Mouse (Mus musculus) liver, embryonic 14.5 days (tissue): ENCODE results near the gene Usp10. TPM values are rescaled to one million over a fixed set of nuclear protein-coding genes. Genes with fewer than 3 reads are reported as not detected.

Experiments
- ATAC-seq: fragments of 200-750 bp; cut with Nextera tagmentation; 2 replicates; pipeline ENCODE4 v1.8.0; 2017; ENCODE audit warnings: moderate number of reproducible peaks, mild to moderate bottlenecking, moderate library complexity; ENCODE audit not compliant: insufficient read depth
- DNase-seq, 3 experiments: peaks; one replicate each; pipeline ENCODE4 v3.0.0-alpha.2; 2012 to 2013; ENCODE audit warnings: low read depth in 3 of 3, low spot score in 3 of 3
- H3K27ac ChIP-seq: fragments of 300-500 bp; sonication (generic); 2 replicates; pipeline ENCODE4 v1.5.1; 2014; ENCODE audit warnings: moderate library complexity, mild to moderate bottlenecking, control low read depth, inconsistent platforms
- H3K27me3 ChIP-seq: fragments of 300-500 bp; sonication (generic); 2 replicates; pipeline ENCODE4 v1.6.1; 2014; ENCODE audit warnings: mild to moderate bottlenecking, low read length, moderate library complexity; ENCODE audit not compliant: control insufficient read depth, insufficient read depth
- H3K36me3 ChIP-seq: fragments of 300-500 bp; sonication (generic); replicated peaks from 2 replicates; pipeline ENCODE4 v1.6.1; 2014; ENCODE audit warnings: low read depth; ENCODE audit not compliant: control insufficient read depth, insufficient read depth
- H3K4me1 ChIP-seq, 2 experiments: fragments of 200-500 bp in 1 of 2; fragments of 300-500 bp in 1 of 2; sonication (generic) in 1 of 2; replicated peaks; 2 replicates each; pipeline ENCODE4 v1.6.1; 2012 to 2014; ENCODE audit warnings: antibody characterized with exemption in 1 of 2, inconsistent platforms in 1 of 2, low read length in 1 of 2; ENCODE audit not compliant: control insufficient read depth in 2 of 2, insufficient read depth in 2 of 2
- H3K4me2 ChIP-seq: fragments of 300-500 bp; sonication (generic); 2 replicates; pipeline ENCODE4 v1.6.1; 2014; ENCODE audit warnings: low read depth, mild to moderate bottlenecking, control low read depth, moderate library complexity
- H3K4me3 ChIP-seq, 2 experiments: fragments of 200-500 bp in 1 of 2; fragments of 300-500 bp in 1 of 2; sonication (generic) in 1 of 2; 2 replicates each; pipeline ENCODE4 v1.5.1; 2012 to 2014; ENCODE audit warnings: low read depth in 2 of 2, low read length in 2 of 2, mild to moderate bottlenecking in 2 of 2, control low read depth in 1 of 2, inconsistent platforms in 1 of 2, moderate library complexity in 1 of 2; ENCODE audit not compliant: insufficient read depth in 1 of 2
- H3K9ac ChIP-seq: fragments of 300-500 bp; sonication (generic); replicated peaks from 2 replicates; pipeline ENCODE4 v1.6.1; 2014; ENCODE audit warnings: mild to moderate bottlenecking, control low read depth, moderate library complexity
- H3K9me3 ChIP-seq: fragments of 300-500 bp; sonication (generic); 2 replicates; pipeline ENCODE4 v1.6.1; 2016; ENCODE audit warnings: low read length, mixed read lengths; ENCODE audit not compliant: control insufficient read depth
- CTCF ChIP-seq: IDR thresholded peaks from 2 replicates; pipeline ENCODE4 v1.5.1; 2016; ENCODE audit warnings: antibody characterized with exemption, low read depth, control low read depth
- EP300 ChIP-seq: IDR thresholded peaks from 2 replicates; pipeline ENCODE4 v1.6.1; 2016; ENCODE audit warnings: antibody characterized with exemption, low read depth
- WGBS: fragments of 180-500 bp; shearing (Covaris S2); extraction: QIAGEN DNeasy Blood & Tissue Kit; methylation state at CpG from one replicate; pipeline ENCODE4 v1.1.7; 2014; ENCODE audit not compliant: insufficient replicate concordance; 5-methylcytosine and 5-hydroxymethylcytosine counted together
- polyA plus RNA-seq, 2 experiments: library from polyadenylated mRNA; depleted of rRNA in 1 of 2; stranded (reverse) in 1 of 2; unstranded in 1 of 2; fragments of >200 nt; fragmentation: Nextera tagmentation in 1 of 2; extraction: Ambion mirVana in 1 of 2; gene quantifications; 2 replicates each; pipeline versions ENCODE4 v1.2.1 to v1.2.3; 2012 to 2014

Usp10 gene
- polyA plus RNA-seq, 2 experiments, result 47.0 to 59.0 TPM

DNA sequence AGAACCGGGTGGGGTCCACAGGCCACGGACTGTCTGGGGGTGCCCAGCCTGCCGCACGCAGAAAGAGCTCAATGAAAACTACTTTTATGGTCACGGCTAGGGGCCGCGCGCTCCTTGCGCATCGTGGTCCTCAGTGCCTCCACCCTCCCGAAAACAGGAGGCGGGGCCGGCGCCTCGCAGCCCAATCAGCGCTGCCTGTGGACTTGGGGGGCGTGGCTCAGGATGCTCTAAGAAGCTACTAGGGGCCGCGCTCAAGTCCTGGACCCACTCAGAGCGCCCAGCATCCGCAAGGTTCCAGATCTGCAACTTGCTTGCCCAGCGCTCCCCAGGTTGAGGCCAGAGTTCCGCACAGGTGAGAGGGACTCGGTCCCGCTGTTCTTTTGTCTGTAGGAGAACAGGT, 82.1 kb downstream of the Usp10 start, which contains the start of gene Crispld2:
Crispld2 (plus strand) TSS at position 190 of the 400 bp plus-strand sequence.
- Histone ChIP-seq H3K9me3 (no peaks in the 10 kb centered on the region), H3K27ac (no peak within 1 kb of the TSS), H3K4me1 (no peaks in the 10 kb centered on the region), H3K4me3 (no peak within 1 kb of the TSS), H3K4me2 (no peak within 1 kb of the TSS; the same call in 1 of the 2 replicates), H3K27me3 (peaks cover 16% of the 10 kb centered on the region), H3K36me3 (no peaks in the 10 kb centered on the region), H3K9ac (no peak within 1 kb of the TSS)
- ATAC-seq (peak; percentile 45; the same call in 1 of the 2 replicates), DNase-seq (peak in 1 of 3 experiments; percentile 20)
- 1% methylated on average over 25 of the region's 25 CpGs for WGBS
- TF ChIP-seq CTCF, result 0 out of 2 replicates have a peak, but pooled peaks have one; percentile 22
- no peak for TF ChIP-seq EP300

DNA sequence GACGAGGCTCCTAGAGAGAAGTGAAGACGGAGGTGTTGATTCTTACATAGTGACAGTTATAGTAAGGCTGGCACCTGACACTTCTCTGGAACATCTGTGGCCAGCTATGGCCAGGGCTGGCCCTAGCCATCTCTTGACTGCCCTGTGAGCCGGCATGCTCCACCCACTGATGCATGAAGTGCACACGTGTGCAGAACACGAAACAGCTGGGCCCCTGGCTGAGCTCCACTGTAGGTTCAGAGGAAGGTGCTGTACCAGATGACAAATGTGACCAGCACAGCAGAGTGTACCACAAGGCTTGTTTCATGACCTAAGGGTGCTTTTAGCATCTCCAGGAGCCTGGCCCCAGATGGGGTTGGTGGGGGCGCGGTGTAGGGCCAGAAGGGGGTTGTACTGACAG, 84.0 kb downstream of the Usp10 start:
- TF ChIP-seq EP300 (no peak), CTCF (no peak)
- ATAC-seq, result no peak
- Histone ChIP-seq H3K27ac (no peak overlapping the region), H3K9ac (no peak overlapping the region), H3K9me3 (no peaks in the 10 kb centered on the region), H3K4me3 (no peak overlapping the region), H3K27me3 (peaks cover 16% of the 10 kb centered on the region), H3K36me3 (no peaks in the 10 kb centered on the region), H3K4me1 (no peaks in the 10 kb centered on the region), H3K4me2 (no peak overlapping the region)
- 64% methylated on average over 7 of the region's 7 CpGs for WGBS
- no peak for DNase-seq

DNA sequence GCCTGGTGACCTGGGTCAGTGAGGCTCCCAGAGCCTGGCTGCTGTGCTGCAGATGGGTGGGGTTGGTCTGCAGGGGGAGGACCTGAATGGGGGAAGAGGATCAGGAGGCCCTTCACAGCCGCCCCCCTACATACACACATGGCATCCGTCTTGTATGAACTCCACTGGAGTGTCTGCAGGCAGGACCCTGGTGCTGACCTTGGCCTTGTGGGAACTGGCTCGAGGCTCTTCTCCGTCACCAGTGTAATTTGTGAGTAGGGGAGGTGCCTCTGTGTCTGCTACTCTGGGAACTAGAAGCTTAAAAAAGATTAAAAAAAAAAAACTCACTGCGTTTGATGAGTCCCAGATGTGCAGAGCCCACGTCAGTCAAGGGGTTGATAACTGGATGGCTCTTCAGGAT, 84.4 kb downstream of the Usp10 start:
- H3K27me3 ChIP-seq, result peaks cover 16% of the 10 kb centered on the region
- no peak for DNase-seq
- no peak overlapping the region for H3K27ac ChIP-seq
- no peaks in the 10 kb centered on the region for H3K36me3 ChIP-seq
- no peaks in the 10 kb centered on the region for H3K9me3 ChIP-seq
- no peaks in the 10 kb centered on the region for H3K4me1 ChIP-seq
- TF ChIP-seq CTCF (no peak), EP300 (no peak)
- no peak overlapping the region for H3K4me3 ChIP-seq
- H3K4me2 ChIP-seq, result no peak overlapping the region
- H3K9ac ChIP-seq, result no peak overlapping the region
- no peak for ATAC-seq
- WGBS, result 45% methylated on average over 6 of the region's 6 CpGs

DNA sequence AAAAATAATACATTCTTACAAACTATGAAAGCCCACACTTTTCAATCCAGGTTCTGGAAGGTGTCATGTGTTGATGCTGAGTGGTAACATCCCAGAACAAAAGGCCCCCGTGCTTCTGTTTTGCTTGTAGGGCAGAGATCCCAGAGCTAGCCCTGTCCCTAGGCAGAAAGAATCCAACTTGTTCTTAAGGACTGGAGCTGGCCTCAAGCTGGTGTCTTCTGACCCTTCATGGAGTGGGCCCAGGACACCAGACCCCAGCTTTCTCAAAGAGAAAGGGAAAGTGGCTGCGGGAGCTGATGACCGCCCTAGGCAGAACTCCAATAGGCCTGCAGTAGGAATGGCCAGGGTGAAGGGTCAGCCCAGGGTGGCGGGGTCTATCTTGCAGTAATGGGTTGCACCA, 87.1 kb downstream of the Usp10 start:
- ATAC-seq (no peak), DNase-seq (no peak)
- no peaks in the 10 kb centered on the region for H3K9me3 ChIP-seq
- peaks cover 9% of the 10 kb centered on the region for H3K27me3 ChIP-seq
- H3K4me2 ChIP-seq, result no peak overlapping the region
- 72% methylated on average over 4 of the region's 4 CpGs for WGBS
- H3K27ac ChIP-seq, result no peak overlapping the region
- H3K9ac ChIP-seq, result no peak overlapping the region
- TF ChIP-seq CTCF, result no peak
- TF ChIP-seq EP300, result no peak
- no peaks in the 10 kb centered on the region for H3K36me3 ChIP-seq
- H3K4me3 ChIP-seq, result no peak overlapping the region
- H3K4me1 ChIP-seq, result no peaks in the 10 kb centered on the region

DNA sequence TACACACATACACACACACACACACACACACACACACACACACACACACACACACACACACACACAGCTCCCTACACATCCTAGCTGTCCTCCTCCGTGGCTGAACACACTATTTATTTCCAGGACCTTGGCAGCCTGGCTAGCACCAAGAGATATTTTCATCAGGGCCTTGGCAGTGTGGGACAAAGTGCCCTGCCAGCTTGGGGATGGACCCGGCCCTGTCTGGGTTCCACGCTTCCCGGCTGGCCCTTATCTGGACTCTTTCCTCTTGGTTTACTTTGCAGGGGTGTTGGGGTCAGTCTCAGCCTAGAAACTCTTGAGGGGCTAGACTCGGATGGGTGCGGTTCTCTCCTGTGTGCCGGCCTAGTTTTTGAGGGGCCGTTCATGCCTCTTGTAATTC, 90.3 kb downstream of the Usp10 start:
- ATAC-seq (no peak), DNase-seq (no peak)
- Histone ChIP-seq H3K9me3 (no peaks in the 10 kb centered on the region), H3K27me3 (no peaks in the 10 kb centered on the region), H3K4me1 (no peaks in the 10 kb centered on the region), H3K4me3 (no peak overlapping the region), H3K4me2 (no peak overlapping the region), H3K36me3 (no peaks in the 10 kb centered on the region), H3K27ac (no peak overlapping the region), H3K9ac (no peak overlapping the region)
- no peak for TF ChIP-seq EP300
- no peak for TF ChIP-seq CTCF
- 62% methylated on average over 8 of the region's 8 CpGs for WGBS
